In genomic region chr14:34896253-34896982, GRCm38 (mm10) we compare ENCODE assay signal across 8 mouse cellular contexts.
DNase-seq lines count a peak whose midpoint lies in the region; ATAC-seq lines count a peak whose summit lies in the region.

No protein-coding gene starts in this region.

- peaks cover 3% of the 10 kb centered on the region; the same call in 1 of the 2 replicates for H3K4me1 ChIP-seq in kidney, embryonic 16.5 days (ENCODE audit: insufficient read depth, low read length)
- H3K4me1 ChIP-seq in forebrain, embryonic 14.5 days (ENCODE audit: control insufficient read depth, insufficient read depth, low read length) = peaks cover 13% of the 10 kb centered on the region
- peaks cover 38% of the 10 kb centered on the region for H3K4me1 ChIP-seq in midbrain, embryonic 13.5 days (replicated peaks)

- no peaks in the 10 kb centered on the region; the same call in 1 of the 2 replicates for H3K27me3 ChIP-seq in kidney, embryonic 16.5 days (ENCODE audit: insufficient read depth, low read length)
- H3K27me3 ChIP-seq in forebrain, embryonic 14.5 days (replicated peaks; ENCODE audit: control insufficient read depth, insufficient read depth, low read length) = no peaks in the 10 kb centered on the region; the same call in 1 of the 2 replicates
- H3K27me3 ChIP-seq in midbrain, embryonic 13.5 days = peaks cover 27% of the 10 kb centered on the region

- peak overlapping the region; percentile 57 for H3K4me2 ChIP-seq in kidney, embryonic 16.5 days (replicated peaks; ENCODE audit: low read depth, low read length)
- H3K4me2 ChIP-seq in forebrain, embryonic 14.5 days (ENCODE audit: low read length) = peak overlapping the region; percentile 69
- peak overlapping the region; percentile 69 for H3K4me2 ChIP-seq in midbrain, embryonic 13.5 days (replicated peaks)

- H3K9me3 ChIP-seq in kidney, embryonic 16.5 days (ENCODE audit: low read length) = no peaks in the 10 kb centered on the region
- H3K9me3 ChIP-seq in forebrain, embryonic 14.5 days (replicated peaks; ENCODE audit: control insufficient read depth, low read length) = no peaks in the 10 kb centered on the region
- H3K9me3 ChIP-seq in midbrain, embryonic 13.5 days = no peaks in the 10 kb centered on the region

- H3K4me3 ChIP-seq in kidney, embryonic 16.5 days (ENCODE audit: low read length) = peak overlapping the region; percentile 31
- H3K4me3 ChIP-seq in forebrain, embryonic 14.5 days (ENCODE audit: low read depth, low read length) = peak overlapping the region; percentile 29
- peak overlapping the region; percentile 38 for H3K4me3 ChIP-seq in midbrain, embryonic 13.5 days (replicated peaks)

- H3K9ac ChIP-seq in kidney, embryonic 16.5 days (replicated peaks; ENCODE audit: low read length) = peak overlapping the region; percentile 26; the same call in 1 of the 2 replicates
- H3K9ac ChIP-seq in forebrain, embryonic 14.5 days (ENCODE audit: low read length) = peak overlapping the region; percentile 61
- H3K9ac ChIP-seq in midbrain, embryonic 13.5 days (replicated peaks) = peak overlapping the region; percentile 69

- peak; percentile 43; the same call in 1 of the 2 replicates for ATAC-seq in kidney, embryonic 16.5 days (ENCODE audit: low FRiP score, low TSS enrichment)
- peak; percentile 79 for ATAC-seq in forebrain, embryonic 14.5 days
- ATAC-seq in midbrain, embryonic 13.5 days = peak; percentile 83

- intact Hi-C loops in gastrocnemius, postnatal 36 days (cut with DNase I) = no loop called here

- DNase-seq in kidney, adult 18-20 months = no peak
- DNase-seq in forebrain, embryonic 14.5 days (ENCODE audit: low spot score) = peak; percentile 73
- DNase-seq in layer of hippocampus, postnatal 10 days (ENCODE audit: low spot score in 2 of 2) = peak; percentile 70 to 75
- DNase-seq in adrenal gland, postnatal 14 days = no peak
- no peak for DNase-seq in gastrocnemius, postnatal 36 days
- DNase-seq in adrenal gland, adult 2 months = no peak

- H3K27ac ChIP-seq in kidney, embryonic 16.5 days (ENCODE audit: low read length) = no peak overlapping the region
- peak overlapping the region; percentile 55; the same call in 1 of the 2 replicates for H3K27ac ChIP-seq in forebrain, embryonic 14.5 days (ENCODE audit: low read depth, low read length)
- H3K27ac ChIP-seq in midbrain, embryonic 13.5 days = peak overlapping the region; percentile 76

- no peaks in the 10 kb centered on the region for H3K36me3 ChIP-seq in kidney, embryonic 16.5 days (ENCODE audit: insufficient read depth, low read length)
- no peaks in the 10 kb centered on the region for H3K36me3 ChIP-seq in forebrain, embryonic 14.5 days (ENCODE audit: control insufficient read depth, insufficient read depth, low read length)
- H3K36me3 ChIP-seq in midbrain, embryonic 13.5 days = no peaks in the 10 kb centered on the region

- 5% methylated on average over 33 of the region's 33 CpGs for WGBS in kidney, embryonic 16.5 days
- WGBS in forebrain, embryonic 14.5 days = 6% methylated on average over 33 of the region's 33 CpGs
- 5% methylated on average over 33 of the region's 33 CpGs for WGBS in midbrain, embryonic 13.5 days

Comparison
In these comparisons a context has a peak if more than half of its experiments do, and no peak if none do; other contexts are left out.
1. DNase-seq: peak in forebrain, embryonic 14.5 days (single experiment) and layer of hippocampus, postnatal 10 days (2 of 2); none in kidney, adult 18-20 months (single experiment), adrenal gland, postnatal 14 days (single experiment), gastrocnemius, postnatal 36 days (0 of 2) and adrenal gland, adult 2 months (single experiment).
2. Peak in every context shown above with its lines, with median percentiles within 50 percentile points of each other: ATAC-seq, H3K4me2 ChIP-seq, H3K4me3 ChIP-seq and H3K9ac ChIP-seq.